Mouse (Mus musculus) E14TG2a.4 (cell line): ENCODE measurements around the gene Pank4.

Source experiments
- CTCF ChIP-seq: conservative IDR thresholded peaks from 2 replicates; pipeline ENCODE4 v1.5.1; 2014; ENCODE audit warnings: low read length
- NANOG ChIP-seq: IDR thresholded peaks from 2 replicates; pipeline ENCODE4 v1.6.1; 2014; ENCODE audit warnings: borderline replicate concordance, low read length, mixed read lengths
- POU5F1 ChIP-seq: IDR thresholded peaks from 2 replicates; pipeline ENCODE4 v1.6.1; 2014; ENCODE audit warnings: low read length, borderline replicate concordance

DNA sequence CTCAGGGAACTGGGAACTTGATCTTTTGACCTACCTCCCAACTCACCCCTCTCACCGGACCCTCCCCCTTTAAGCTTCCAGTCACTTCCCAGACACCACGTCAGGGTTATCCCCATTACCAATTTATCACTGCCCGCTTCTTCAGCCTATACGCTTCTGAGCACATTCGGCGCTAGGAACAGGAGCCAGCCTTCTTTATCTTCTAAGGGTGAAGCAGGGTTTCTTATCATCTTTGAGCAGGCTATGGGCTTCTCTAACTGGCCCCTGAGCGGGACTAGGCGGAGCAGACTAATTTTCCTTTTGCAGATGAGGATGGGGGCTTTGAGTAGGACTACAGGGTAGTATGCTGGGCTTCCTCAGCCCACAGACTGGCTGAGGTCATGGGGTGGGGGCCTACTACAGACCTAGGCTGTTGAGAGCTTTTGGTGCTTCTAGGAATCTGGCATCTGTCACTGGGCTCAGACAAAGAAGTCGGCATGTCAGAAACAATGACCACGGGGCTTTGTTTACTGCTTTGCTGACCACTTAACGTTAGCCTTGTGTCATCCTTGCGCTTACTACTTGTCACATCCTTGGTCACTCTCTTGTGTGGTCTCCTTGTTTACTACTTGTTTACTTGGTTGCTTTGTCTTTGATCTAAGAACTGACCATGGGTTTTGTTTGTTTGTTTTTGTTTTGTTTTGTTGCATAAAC is 35.4 kb upstream of the Pank4 start, which contains the start of gene Tnfrsf14:
- TF ChIP-seq CTCF (no peak), POU5F1 (no peak), NANOG (no peak)
